Mouse (Mus musculus) neutrophil, adult 5-6 weeks (primary cell): ENCODE data around the gene Zfp648. TPM values are rescaled to one million over a fixed set of nuclear protein-coding genes. Genes with fewer than 3 reads are reported as not detected.

Source experiments
- ATAC-seq: fragments of 151-379, 151-347 bp; 2 replicates; pipeline ENCODE4 v1.8.0; 2017; ENCODE audit warnings: mild to moderate bottlenecking, moderate TSS enrichment; ENCODE audit not compliant: insufficient number of reproducible peaks, poor library complexity, low FRiP score, severe bottlenecking; ENCODE audit errors: extremely low read depth
- total RNA-seq: library from RNA; stranded (forward); fragments of 200-1000 nt; gene quantifications from 2 replicates; pipeline ENCODE4 v1.2.3, GENCODE M21; 2017

Zfp648 gene
- total RNA-seq, 1 experiment from 2014 or later, result not detected

GRCm38 (mm10) chr1:154204652-154205573 is 3.9 kb downstream of the Zfp648 start:
- no peak for ATAC-seq

GRCm38 (mm10) chr1:154219991-154220390 is 19.0 kb downstream of the Zfp648 start:
- no peak for ATAC-seq

- ATAC-seq, result no peak
Observed at GRCm38 (mm10) chr1:154220566-154220965, 19.6 kb downstream of the Zfp648 start.

GRCm38 (mm10) chr1:154223807-154224207 is 22.8 kb downstream of the Zfp648 start:
- no peak for ATAC-seq

GRCm38 (mm10) chr1:154232594-154232993 is 31.6 kb downstream of the Zfp648 start:
- no peak for ATAC-seq

GRCm38 (mm10) chr1:154233033-154233432 is 32.0 kb downstream of the Zfp648 start:
- ATAC-seq, result no peak

- no peak for ATAC-seq
Observed at GRCm38 (mm10) chr1:154234814-154235213, 33.8 kb downstream of the Zfp648 start.

GRCm38 (mm10) chr1:154238876-154239275 is 37.9 kb downstream of the Zfp648 start:
- ATAC-seq, result no peak

- ATAC-seq, result no peak
Observed at GRCm38 (mm10) chr1:154251186-154251585, 50.2 kb downstream of the Zfp648 start.

- ATAC-seq, result no peak
Observed at GRCm38 (mm10) chr1:154252739-154253138, 51.8 kb downstream of the Zfp648 start.
